Mouse (Mus musculus): ENCODE results near the gene Pfdn5. TPM values are rescaled to one million over a fixed set of nuclear protein-coding genes. Genes with fewer than 3 reads are reported as not detected.

Pfdn5 gene
- polyA plus RNA-seq, 1 experiment from 2014 or later, result 321 TPM

DNA sequence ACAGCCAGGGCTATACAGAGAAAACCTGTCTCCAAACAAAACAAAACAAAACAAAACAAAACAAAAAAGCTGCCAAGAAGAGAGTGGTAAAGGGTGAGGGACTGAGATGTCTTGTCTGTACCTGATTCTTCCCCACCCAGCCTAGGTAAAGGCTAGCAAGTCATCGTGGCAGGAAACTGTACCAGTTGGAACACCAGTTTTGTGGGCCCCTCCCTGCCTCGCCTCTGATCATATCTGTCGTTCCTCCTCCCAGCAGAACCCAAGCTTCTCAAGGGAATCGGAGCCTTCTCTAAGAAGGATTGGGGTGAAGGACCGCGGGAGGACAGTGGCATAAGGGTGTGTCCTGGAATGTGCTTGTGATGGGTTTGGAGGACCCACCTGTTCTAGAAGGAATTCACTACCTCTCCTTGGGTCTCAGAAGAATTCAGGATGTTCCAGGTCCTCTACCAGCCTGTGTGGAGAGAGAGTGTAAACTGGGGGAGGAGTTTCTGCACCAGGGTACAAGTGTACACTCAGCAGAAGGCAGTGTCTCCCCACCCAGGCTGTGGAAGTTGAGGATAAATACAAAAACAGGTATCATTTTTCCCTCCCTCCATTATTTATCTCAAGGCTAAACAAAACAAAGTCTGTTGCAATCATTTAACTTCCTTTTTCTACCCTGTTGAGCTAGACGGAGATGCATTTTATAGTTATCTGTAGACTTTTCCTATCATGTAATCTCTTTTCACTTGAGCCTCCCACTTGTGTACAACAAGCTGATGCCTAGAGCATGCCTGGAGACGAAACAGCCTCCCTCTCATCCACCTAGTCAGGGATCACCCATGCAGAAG, 43.2 kb upstream of the Pfdn5 start:
- DNase-seq (ENCODE audit: low spot score) (no peak), ATAC-seq (ENCODE audit: low FRiP score, low TSS enrichment) (no peak)
- H3K36me3 ChIP-seq (ENCODE audit: control insufficient read depth, insufficient read depth, low read length), result peaks cover 7% of the 10 kb centered on the region; the same call in 1 of the 2 replicates
- H3K4me3 ChIP-seq (ENCODE audit: low read depth, low read length), result no peak overlapping the region
- 57% methylated on average over 8 of the region's 8 CpGs for WGBS
- H3K9ac ChIP-seq (ENCODE audit: low read length), result no peak overlapping the region
- H3K4me1 ChIP-seq (replicated peaks; ENCODE audit: control insufficient read depth, insufficient read depth), result peaks cover 9% of the 10 kb centered on the region; the same call in 1 of the 2 replicates
- no peak overlapping the region for H3K4me2 ChIP-seq (replicated peaks; ENCODE audit: low read depth)
- TF ChIP-seq EP300 (optimal IDR thresholded peaks at IDR 0.05) (no peak), CTCF (IDR thresholded peaks at IDR 0.05; ENCODE audit: low read depth) (no peak)
- H3K27ac ChIP-seq (replicated peaks), result 0 out of 2 replicates have a peak overlapping the region, but pooled peaks have one; percentile 5
- H3K27me3 ChIP-seq (ENCODE audit: control insufficient read depth, insufficient read depth, low read length), result no peaks in the 10 kb centered on the region
- no peaks in the 10 kb centered on the region for H3K9me3 ChIP-seq (ENCODE audit: control insufficient read depth, low read length)

DNA sequence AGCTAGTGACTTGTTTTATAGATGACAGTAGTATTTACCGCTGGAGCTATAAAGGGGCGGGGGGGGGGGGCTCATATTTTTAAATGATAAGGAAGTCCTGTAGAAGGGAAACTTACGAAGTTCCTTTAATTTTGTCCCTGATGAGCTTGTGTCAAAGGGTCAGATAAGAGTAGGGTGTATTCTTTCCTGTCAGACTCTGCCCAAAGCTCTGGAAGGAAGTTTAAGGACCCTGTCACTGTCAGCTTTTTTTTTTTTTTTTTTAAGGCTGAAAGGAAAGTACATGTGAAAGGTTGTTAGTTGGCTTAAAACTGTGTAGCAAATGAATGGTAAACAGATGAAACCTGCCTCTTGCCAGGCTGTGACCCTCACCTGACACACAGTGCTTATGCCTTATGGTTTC, 42.3 kb upstream of the Pfdn5 start:
- peaks cover 7% of the 10 kb centered on the region; the same call in 1 of the 2 replicates for H3K36me3 ChIP-seq (ENCODE audit: control insufficient read depth, insufficient read depth, low read length)
- H3K9ac ChIP-seq (ENCODE audit: low read length), result no peak overlapping the region
- TF ChIP-seq EP300 (optimal IDR thresholded peaks at IDR 0.05) (no peak), CTCF (IDR thresholded peaks at IDR 0.05; ENCODE audit: low read depth) (no peak)
- ATAC-seq (ENCODE audit: low FRiP score, low TSS enrichment), result no peak
- peaks cover 9% of the 10 kb centered on the region; the same call in 1 of the 2 replicates for H3K4me1 ChIP-seq (replicated peaks; ENCODE audit: control insufficient read depth, insufficient read depth)
- no peaks in the 10 kb centered on the region for H3K9me3 ChIP-seq (ENCODE audit: control insufficient read depth, low read length)
- H3K27me3 ChIP-seq (ENCODE audit: control insufficient read depth, insufficient read depth, low read length), result no peaks in the 10 kb centered on the region
- DNase-seq (ENCODE audit: low spot score), result no peak
- WGBS, result 67% methylated on average over 3 of the region's 3 CpGs
- H3K4me3 ChIP-seq (ENCODE audit: low read depth, low read length), result no peak overlapping the region
- no peak overlapping the region for H3K4me2 ChIP-seq (replicated peaks; ENCODE audit: low read depth)
- H3K27ac ChIP-seq (replicated peaks), result no peak overlapping the region

DNA sequence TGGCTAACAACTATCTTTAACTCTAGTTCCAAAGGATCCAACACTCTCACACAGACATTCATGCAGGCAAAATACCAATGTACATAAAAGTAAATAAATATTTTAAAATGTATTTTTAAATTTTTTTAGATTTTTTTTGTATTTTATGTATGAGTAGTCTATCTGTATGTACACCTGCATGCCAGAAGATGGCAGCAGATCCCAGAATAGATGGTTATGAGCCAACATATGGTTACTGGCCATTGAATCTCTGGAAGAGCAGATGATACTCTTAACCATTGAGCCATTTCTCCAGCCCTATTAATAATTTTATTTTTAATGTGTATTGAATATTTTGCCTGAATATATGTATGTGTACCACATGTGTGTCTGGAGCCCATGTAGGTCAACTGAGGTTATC, 38.5 kb upstream of the Pfdn5 start:
- DNase-seq (ENCODE audit: low spot score) (peak; percentile 47), ATAC-seq (ENCODE audit: low FRiP score, low TSS enrichment) (no peak)
- no peak overlapping the region for H3K4me2 ChIP-seq (replicated peaks; ENCODE audit: low read depth)

DNA sequence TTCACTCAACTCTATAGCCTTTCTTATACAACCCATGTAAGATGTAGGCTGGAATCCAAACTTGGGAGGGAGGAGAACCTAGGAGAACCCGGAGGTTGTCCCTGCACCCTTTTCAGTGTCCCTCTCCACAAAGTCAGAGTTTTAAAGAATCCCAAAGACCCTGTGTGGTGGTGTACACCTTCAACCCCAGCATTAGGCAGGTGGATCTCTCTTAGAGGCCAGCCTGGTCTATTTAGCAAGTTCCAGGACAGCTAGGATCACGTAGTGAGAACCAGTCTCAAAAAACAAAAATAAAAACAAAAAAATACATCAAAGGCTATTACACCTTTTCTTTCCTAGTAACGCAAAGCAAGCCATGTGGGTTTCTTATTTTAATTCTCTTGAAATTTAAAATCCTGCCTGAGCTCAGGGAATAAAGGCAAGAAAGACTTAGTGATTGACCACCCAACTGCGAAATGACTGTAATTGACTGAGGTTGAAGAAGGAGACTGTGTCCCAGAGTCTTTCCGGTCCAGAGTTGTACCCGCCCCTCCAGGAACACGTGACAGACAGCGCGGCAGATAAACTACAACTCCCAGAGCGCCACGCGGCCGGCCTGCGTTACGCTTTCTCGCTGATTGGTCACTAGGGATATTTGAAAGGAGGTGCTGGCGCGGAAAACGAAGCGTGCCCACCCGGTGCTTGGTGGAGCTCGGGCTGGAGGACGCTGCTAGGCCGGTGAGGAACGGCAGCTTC, 30.1 kb upstream of the Pfdn5 start, which contains the start of gene Espl1:
Gene Espl1 (plus strand): TSS at position 634 of the 735 bp plus-strand sequence.
- H3K4me1 ChIP-seq (replicated peaks; ENCODE audit: control insufficient read depth, insufficient read depth), result no peaks in the 10 kb centered on the region
- H3K4me2 ChIP-seq (replicated peaks; ENCODE audit: low read depth), result peak within 1 kb of the TSS; percentile 76
- no peaks in the 10 kb centered on the region for H3K9me3 ChIP-seq (ENCODE audit: control insufficient read depth, low read length)
- H3K9ac ChIP-seq (ENCODE audit: low read length), result peak within 1 kb of the TSS; percentile 43
- no peaks in the 10 kb centered on the region for H3K27me3 ChIP-seq (ENCODE audit: control insufficient read depth, insufficient read depth, low read length)
- 6% methylated on average over 25 of the region's 25 CpGs for WGBS
- DNase-seq (ENCODE audit: low spot score) (peak; percentile 94), ATAC-seq (ENCODE audit: low FRiP score, low TSS enrichment) (peak; percentile 98)
- H3K27ac ChIP-seq (replicated peaks), result no peak within 1 kb of the TSS
- TF ChIP-seq CTCF (IDR thresholded peaks at IDR 0.05; ENCODE audit: low read depth) (no peak), EP300 (optimal IDR thresholded peaks at IDR 0.05) (no peak)
- peak within 1 kb of the TSS; percentile 55 for H3K4me3 ChIP-seq (ENCODE audit: low read depth, low read length)
- peaks cover 3% of the 10 kb centered on the region; the same call in 1 of the 2 replicates for H3K36me3 ChIP-seq (ENCODE audit: control insufficient read depth, insufficient read depth, low read length)

More for the DNA sequence above, 38.5 kb upstream of the Pfdn5 start:
- no peaks in the 10 kb centered on the region for H3K27me3 ChIP-seq (ENCODE audit: control insufficient read depth, insufficient read depth, low read length)
- TF ChIP-seq EP300 (optimal IDR thresholded peaks at IDR 0.05), result no peak
- TF ChIP-seq CTCF (IDR thresholded peaks at IDR 0.05; ENCODE audit: low read depth), result peak; percentile 82
- no peak overlapping the region for H3K9ac ChIP-seq (ENCODE audit: low read length)
- no peak overlapping the region for H3K4me3 ChIP-seq (ENCODE audit: low read depth, low read length)
- no peaks in the 10 kb centered on the region for H3K9me3 ChIP-seq (ENCODE audit: control insufficient read depth, low read length)
- no peaks in the 10 kb centered on the region for H3K36me3 ChIP-seq (ENCODE audit: control insufficient read depth, insufficient read depth, low read length)
- H3K27ac ChIP-seq (replicated peaks), result no peak overlapping the region
- H3K4me1 ChIP-seq (replicated peaks; ENCODE audit: control insufficient read depth, insufficient read depth), result no peaks in the 10 kb centered on the region

DNA sequence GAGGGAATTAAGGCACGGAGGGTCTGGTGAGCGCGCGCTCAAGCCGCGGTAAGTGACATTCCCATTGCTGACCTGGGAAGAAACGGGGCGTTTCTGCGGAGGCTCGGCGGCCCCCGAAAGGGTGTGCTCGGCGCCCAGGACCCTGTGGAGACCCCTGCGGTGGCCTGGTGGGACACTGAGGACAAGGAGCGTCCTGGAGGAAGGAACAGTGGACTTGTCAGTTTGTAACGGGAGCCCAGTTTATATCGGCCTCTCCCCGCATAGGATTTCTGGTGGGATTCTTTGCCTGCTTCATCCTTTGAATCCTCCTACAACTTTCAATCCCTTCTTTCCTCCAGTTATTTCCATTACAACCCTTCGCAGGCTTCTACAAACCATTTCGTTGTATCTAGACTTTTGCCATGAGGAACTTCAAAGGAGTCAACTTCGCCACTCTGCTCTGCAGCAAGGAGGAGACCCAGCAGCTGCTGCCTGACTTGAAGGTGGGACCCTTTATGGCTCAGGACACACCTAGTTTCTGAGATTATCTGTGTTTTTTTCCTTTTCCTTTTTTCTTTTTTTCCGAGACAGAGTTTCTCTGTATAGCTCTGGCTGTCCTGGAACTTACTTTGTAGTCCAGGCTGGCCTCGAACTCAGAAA, 29.4 kb upstream of the Pfdn5 start:
- no peaks in the 10 kb centered on the region for H3K9me3 ChIP-seq (ENCODE audit: control insufficient read depth, low read length)
- 5% methylated on average over 24 of the region's 24 CpGs for WGBS
- no peaks in the 10 kb centered on the region for H3K4me1 ChIP-seq (replicated peaks; ENCODE audit: control insufficient read depth, insufficient read depth)
- no peak overlapping the region for H3K27ac ChIP-seq (replicated peaks)
- H3K4me3 ChIP-seq (ENCODE audit: low read depth, low read length), result peak overlapping the region; percentile 55
- no peak for TF ChIP-seq CTCF (IDR thresholded peaks at IDR 0.05; ENCODE audit: low read depth)
- TF ChIP-seq EP300 (optimal IDR thresholded peaks at IDR 0.05), result no peak
- H3K4me2 ChIP-seq (replicated peaks; ENCODE audit: low read depth), result peak overlapping the region; percentile 76
- ATAC-seq (ENCODE audit: low FRiP score, low TSS enrichment) (peak; percentile 48), DNase-seq (ENCODE audit: low spot score) (no peak)
- peak overlapping the region; percentile 43 for H3K9ac ChIP-seq (ENCODE audit: low read length)
- H3K36me3 ChIP-seq (ENCODE audit: control insufficient read depth, insufficient read depth, low read length), result peaks cover 4% of the 10 kb centered on the region; the same call in 1 of the 2 replicates
- H3K27me3 ChIP-seq (ENCODE audit: control insufficient read depth, insufficient read depth, low read length), result no peaks in the 10 kb centered on the region

All from stomach, postnatal 0 days (tissue).